Mouse (Mus musculus) cerebellum, adult 2 months (tissue): ENCODE measurements around the gene Rgs10.

Experiments
- CTCF ChIP-seq: fragments of 200-500 bp; IDR thresholded peaks from 2 replicates; pipeline ENCODE4 v1.5.1; 2011; ENCODE audit warnings: low read depth, mild to moderate bottlenecking, control low read depth, low read length, moderate library complexity, borderline replicate concordance; ENCODE audit not compliant: insufficient read depth
- POLR2A ChIP-seq: fragments of 200-500 bp; IDR thresholded peaks from 2 replicates; pipeline ENCODE4 v1.6.1; 2011; ENCODE audit warnings: low read length, control low read depth, borderline replicate concordance; ENCODE audit not compliant: insufficient read depth

GRCm38 (mm10) chr7:128402577-128402976, 16.0 kb downstream of the Rgs10 start:
- TF ChIP-seq CTCF (no peak), POLR2A (no peak)
